Mouse (Mus musculus): ENCODE results near the gene Enpp7.

Enpp7 gene

DNA sequence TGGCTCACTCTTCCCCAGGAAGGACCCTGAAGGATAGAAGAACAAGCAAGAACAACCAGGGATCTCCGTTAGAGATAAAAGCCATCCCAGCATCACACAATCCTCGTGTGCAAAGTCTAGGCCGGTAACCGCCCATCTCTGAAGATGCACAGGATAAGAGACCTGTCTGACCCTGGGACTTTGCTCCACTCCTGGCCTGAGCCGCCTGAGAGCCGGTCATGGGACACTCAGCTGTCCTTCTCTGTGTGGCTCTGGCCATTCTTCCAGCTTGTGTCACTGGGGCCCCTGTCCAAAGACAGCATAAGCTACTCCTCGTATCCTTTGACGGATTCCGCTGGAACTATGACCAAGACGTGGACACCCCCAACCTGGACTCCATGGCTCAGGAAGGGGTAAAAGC is at the start of gene Enpp7:
TSS of gene Enpp7 (plus strand) at position 190 of the 400 bp plus-strand sequence.
- no peak for TF ChIP-seq GATA4 (IDR thresholded peaks at IDR 0.05; ENCODE audit: insufficient replicate concordance, low read length)

DNA sequence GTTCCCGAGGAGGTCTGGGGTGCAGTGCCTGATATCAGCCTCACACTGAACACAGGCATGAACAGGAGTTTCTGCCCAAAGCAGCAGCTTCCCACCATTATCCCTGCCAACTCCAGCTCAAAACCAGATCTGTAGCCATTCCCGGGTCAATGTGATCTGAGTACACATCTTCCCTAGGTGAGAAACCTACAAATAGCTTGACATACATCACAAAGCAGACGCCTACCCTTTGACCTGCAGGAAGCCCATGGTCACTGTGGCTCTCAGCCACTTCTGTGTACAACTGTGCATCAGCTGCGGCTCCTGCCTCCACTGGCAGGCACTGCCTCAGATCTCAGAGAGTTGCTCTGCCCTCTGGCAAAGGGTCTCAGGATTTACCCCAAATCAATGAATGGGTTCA is 48.3 kb upstream of the Enpp7 start:
- TF ChIP-seq GATA4 (IDR thresholded peaks at IDR 0.05; ENCODE audit: insufficient replicate concordance, low read length), result no peak

DNA sequence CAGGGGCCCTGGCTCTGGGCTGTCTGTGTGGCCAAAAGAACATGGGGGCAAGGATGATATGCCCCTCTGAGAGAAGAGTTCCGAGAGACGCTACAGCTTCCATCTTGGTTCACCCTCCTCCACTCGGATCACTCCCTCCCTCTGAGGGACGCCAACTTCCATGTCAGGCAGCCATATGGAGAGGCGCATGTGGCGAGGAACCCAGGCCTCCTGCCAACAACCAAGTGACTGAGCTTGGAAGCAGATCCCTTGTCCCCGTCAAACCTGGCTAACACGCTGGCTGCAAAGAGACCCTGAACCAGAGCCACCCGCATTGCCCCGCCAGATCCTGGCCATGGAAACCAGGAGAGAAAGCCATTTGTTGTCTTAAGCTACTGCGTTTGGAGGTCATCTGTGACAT is 47.4 kb upstream of the Enpp7 start:
- no peak for TF ChIP-seq GATA4 (IDR thresholded peaks at IDR 0.05; ENCODE audit: insufficient replicate concordance, low read length)

DNA sequence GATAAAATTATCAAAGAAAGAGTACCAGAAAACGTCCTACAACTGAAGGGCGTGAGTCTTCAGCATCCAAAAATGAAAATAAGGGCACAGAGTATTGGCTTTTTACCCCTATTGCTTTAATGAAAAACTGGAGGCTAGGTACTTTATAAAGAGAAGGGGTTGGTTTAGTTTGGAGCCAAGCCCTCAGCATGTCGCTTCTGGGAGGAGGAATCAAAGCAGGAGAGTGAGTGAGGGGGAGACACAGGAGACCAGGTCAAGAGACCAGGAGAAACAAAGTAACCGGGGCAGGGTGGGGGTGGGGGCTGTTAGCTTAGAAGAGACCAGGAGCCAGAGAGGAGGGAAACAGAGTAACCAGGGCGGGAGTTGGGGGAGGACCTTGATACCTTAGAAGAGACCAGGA is 46.7 kb upstream of the Enpp7 start:
- no peak for TF ChIP-seq GATA4 (IDR thresholded peaks at IDR 0.05; ENCODE audit: insufficient replicate concordance, low read length)

DNA sequence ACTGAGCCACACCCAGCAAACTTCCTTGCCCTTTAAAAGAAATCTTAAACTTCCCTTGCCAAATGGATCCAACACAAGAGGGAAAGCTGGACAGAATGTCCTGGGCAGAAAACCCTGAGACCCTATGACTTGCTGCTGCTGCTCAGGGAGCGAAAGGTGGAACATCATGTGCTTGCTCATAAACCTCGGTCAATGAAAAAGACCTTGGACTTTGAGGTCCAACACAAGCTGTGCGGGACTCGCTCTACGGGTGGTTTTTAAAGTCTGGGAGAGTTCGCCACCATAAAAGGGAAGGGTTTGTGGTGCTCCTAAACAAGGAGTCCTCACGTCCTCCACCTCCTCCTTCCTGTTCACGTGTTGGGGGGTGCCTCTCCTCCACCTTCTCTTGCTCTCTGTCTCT is 42.1 kb upstream of the Enpp7 start:
- no peak for TF ChIP-seq GATA4 (IDR thresholded peaks at IDR 0.05; ENCODE audit: insufficient replicate concordance, low read length)

DNA sequence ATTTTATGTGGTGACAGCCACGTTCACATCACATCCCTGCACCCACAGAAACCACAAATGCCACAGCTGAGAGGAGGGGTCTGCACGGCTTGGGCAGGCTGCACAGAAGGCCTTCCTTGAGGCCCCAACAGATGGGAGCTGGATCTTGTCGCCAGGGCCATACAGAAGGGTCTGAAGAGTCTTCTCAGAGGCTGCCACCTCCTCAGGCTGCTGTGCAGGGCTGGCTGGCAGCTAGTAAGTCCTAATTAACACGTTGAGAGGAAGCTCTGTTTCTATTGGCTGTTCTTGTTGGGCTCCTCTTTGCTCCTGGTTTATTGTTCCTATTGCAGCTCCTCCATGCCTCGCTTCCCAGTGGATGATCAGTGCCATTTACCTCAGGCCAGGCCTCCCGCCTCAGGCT is 33.0 kb upstream of the Enpp7 start:
- TF ChIP-seq GATA4 (IDR thresholded peaks at IDR 0.05; ENCODE audit: insufficient replicate concordance, low read length), result no peak

DNA sequence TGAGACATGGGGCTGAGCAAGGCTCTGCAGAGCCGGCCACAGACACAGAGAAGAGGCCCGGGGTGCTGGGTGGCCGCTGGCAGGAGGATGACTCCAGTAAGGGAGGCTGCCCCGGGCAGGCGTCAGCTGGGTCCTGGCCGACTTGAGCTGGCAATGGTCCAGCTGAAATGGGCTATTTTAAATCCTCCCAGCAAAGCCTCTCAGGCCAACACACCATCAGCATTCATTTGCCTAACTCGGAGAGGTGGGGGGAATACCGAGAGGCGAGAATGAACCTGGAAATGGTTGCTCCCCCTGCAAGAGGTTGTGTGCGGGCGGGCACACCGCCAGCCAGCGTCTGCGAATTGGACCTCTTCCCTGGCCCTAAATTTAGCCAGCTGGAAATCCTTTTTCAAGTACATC is 30.9 kb upstream of the Enpp7 start:
- TF ChIP-seq GATA4 (IDR thresholded peaks at IDR 0.05; ENCODE audit: insufficient replicate concordance, low read length), result no peak

DNA sequence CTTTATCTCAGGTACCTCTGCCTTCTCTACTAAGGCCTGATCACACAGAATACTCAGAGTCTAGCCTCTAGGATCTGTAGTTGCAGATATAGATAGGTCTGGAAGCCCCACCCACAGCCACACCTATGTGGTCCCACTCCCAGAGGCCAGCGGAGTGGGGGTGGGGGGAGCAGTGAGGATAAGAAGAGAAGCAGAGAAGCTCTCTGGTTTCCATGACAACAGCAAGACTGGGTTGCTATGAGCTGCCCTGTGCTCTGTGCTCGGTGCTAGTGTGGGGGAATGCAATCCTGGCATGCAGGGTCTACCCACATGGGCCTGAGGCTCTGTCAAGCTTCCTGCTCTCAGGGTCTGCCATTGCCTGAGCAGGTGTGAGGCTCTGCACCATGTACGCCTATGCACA is 27.3 kb upstream of the Enpp7 start:
- no peak for TF ChIP-seq GATA4 (IDR thresholded peaks at IDR 0.05; ENCODE audit: insufficient replicate concordance, low read length)

DNA sequence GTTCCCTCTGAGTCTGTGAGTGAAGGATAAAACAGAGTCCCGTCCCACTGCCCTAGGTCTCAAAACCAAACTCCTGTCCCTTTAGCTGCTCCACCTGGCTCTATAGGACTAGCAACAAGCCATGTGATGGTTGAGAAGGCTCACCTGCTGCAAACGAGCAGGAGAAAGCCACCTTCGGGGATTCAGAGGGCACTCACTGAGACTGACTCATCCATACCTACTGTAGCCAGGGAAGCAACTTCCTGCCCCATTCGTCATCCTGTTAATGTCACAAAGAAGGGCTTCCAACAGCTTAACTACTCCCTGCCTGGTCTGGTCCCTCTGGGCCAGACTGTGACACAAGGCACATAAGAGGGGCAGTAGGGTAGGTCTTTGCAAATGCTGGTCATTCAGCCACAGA is 25.5 kb upstream of the Enpp7 start:
- no peak for TF ChIP-seq GATA4 (IDR thresholded peaks at IDR 0.05; ENCODE audit: insufficient replicate concordance, low read length)

DNA sequence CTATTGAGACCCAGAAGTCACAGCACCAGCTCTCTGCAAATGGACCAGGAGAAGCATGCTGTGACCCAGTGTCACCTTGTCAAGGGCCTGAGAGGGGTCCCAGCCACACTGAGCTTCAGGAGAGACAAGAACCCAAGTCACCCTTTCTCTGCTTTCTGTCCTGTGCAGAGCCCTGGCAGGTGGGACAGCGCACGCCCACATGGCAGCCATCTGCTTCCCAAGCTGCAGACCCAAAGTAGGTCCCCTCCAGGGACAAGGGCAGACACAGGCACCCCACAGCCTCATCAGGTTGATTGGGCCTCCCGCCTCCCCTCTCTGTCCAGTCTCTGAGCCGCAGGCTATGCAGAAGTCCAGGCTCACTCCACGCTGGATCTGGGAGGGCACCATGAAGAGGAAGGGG is 24.1 kb upstream of the Enpp7 start:
- TF ChIP-seq GATA4 (IDR thresholded peaks at IDR 0.05; ENCODE audit: insufficient replicate concordance, low read length), result no peak

DNA sequence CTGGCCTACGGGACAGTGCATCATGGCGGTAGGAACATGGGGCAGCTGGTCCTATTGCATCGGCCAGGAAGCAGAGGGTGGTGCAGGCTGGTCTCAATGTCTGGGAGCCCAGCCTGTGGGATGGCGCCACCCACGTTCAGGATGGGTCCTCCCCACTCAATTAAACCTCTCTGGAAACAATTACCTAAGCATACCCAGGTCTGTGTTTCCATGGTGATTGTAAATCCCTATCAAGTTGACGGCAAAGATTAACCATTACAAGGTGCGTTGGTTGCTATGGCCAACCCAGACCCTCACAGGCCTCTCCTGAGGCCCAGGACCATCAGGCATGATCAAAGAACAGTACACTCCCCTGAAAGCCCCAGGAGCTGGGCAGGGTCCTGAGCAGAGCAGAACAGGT is 22.9 kb upstream of the Enpp7 start:
- no peak for TF ChIP-seq GATA4 (IDR thresholded peaks at IDR 0.05; ENCODE audit: insufficient replicate concordance, low read length)

DNA sequence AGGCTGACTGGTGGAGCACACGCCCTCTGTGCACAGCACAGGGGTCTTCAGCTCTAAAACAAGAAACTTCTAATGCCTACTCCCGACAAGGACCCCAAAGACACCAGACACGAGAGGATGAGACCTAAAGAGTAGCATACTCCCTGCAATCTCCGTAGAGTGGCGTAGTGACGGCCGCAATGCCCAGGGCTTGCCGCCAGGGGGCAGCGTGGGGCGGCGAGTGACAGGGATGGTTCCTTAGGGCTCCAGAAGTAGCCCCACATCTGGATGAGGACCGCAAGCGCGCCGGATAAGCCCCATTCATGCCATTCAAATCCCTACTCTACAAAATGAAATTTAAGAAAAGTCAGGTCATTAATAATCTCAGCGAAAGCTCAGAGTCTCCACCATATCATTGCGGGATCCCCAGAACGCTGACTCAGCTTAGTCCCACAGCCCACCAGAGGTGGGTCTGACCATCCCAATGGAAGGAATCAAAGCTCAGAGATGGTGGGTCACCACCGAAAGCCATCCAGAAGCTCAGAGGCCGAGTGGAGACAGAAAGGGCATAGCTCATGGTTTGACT is 16.4 kb upstream of the Enpp7 start:
- TF ChIP-seq GATA4 (IDR thresholded peaks at IDR 0.05; ENCODE audit: insufficient replicate concordance, low read length), result no peak

DNA sequence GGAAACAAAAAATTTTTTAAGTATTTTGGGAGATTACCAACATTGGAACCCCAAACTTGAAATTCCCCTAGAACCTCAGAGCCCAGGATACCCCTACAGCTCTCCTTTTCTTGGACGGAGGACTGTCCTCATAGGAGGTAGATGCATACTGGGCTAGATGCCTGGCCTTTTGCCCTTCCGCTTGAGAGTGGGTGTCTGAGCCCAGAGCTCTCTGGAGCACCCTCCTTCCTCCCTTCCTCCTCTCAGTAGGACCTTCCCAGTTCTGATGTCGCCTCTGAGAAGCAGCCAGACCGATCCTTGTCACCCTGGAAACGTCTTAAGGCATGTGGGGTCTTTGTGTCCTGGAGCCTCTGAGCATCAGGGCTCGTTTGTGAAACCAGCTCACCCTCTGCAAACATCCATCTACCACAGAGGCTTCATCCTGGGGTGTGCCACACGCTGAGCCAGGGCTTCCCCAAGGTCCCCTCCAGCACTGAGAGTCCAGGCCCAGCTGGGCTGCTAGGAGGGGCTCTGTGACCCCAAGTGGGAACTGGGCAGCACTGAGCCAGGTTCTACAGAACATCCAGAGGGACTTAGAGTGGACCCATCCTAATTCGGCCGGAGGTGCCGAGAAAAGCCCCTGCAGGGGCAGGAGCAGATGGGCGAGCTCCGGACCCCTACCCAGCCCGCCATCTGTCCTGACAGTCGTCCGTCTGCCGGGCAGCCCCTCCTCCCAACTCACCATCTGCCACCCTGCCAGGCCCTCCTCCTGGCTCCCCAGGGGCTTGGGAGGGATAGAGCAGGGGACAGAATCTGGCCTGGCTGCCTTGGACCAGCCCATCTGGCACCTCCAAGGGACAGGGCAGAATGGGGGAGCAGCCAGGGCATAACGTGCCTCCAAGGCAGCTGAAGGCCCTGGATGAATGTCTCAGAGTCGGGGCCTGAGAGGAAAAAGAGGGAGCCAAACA is 15.3 kb upstream of the Enpp7 start:
- no peak for TF ChIP-seq GATA4 (IDR thresholded peaks at IDR 0.05; ENCODE audit: insufficient replicate concordance, low read length)

DNA sequence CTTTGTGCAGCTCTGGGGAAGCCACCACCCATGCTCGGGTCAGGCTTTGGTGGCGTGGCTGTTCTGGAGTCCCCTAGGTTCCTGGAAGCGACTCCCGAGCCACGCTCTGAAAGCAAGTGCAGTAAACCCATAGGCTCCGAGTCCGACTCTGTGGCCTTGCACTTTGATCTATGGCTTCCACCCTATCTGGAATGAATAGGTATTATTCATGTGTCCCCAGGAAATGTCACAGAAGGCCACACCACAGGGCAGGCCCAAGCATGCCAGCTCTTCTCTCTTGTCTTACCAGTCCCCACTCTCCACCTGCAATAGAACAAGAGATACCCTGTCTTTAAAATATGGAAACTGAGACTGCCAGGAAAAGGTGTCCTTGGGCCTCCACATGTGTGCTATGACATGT is 13.6 kb upstream of the Enpp7 start:
- no peak for TF ChIP-seq GATA4 (IDR thresholded peaks at IDR 0.05; ENCODE audit: insufficient replicate concordance, low read length)

DNA sequence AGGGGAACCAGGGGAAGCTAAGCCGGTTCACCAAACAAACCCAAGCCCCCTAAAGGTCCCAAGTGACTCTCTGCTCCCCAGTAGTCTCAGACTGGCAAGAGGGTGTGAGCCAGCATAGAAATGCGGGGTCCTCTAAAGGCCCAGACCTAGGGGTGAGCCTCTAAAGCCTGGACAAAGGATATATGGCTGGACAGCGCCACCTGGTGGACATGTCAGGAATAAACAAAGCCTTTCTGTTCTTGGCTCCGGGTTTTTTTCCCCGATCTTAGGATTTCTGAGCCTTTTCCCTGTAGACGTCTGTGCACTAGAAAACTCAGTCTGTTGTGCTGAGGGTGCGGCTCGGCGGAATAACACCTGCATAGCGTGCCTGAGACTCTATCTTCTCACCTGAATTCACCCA is 12.6 kb upstream of the Enpp7 start:
- no peak for TF ChIP-seq GATA4 (IDR thresholded peaks at IDR 0.05; ENCODE audit: insufficient replicate concordance, low read length)

DNA sequence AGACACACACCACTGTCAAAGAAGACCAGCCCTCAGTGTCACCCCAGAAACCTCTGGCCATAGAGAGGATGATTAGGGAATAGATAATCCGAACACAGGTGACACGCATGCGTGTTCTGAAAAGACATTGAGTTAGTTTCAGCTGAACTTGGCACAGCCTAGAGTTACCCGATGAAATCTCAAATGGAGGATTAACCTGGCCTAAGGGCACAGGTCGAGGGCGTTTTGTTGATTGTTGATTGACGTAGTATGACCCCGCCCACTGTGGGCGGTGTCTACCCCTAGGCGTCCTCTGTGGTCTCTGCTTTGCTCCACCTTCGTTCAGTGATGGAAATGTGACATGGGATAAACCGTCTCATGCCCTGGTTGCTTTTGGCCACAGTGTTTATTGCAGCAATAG is 12.1 kb upstream of the Enpp7 start:
- TF ChIP-seq GATA4 (IDR thresholded peaks at IDR 0.05; ENCODE audit: insufficient replicate concordance, low read length), result no peak

DNA sequence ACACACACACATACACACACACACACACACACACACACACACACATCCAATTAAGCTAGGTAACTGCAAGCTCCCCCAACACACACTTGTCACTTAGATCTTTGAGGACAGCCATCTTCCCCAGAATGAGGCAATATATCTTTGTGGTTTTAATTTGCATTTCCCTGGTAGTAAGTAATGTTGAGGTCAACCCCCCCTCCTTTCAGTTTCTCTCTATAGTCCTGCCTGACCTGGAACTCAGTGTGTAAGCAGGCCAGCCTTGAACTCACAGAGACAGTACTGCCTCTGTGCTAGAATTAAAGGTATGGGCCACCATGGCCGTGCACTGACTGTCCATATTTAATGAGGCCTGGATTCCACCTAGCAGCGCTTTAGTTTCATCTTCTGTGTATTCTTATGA is 7.6 kb upstream of the Enpp7 start:
- no peak for TF ChIP-seq GATA4 (IDR thresholded peaks at IDR 0.05; ENCODE audit: insufficient replicate concordance, low read length)

Data from liver, adult (tissue).